Mouse (Mus musculus): ENCODE data around the gene Kcnt2.

- no peak for TF ChIP-seq CTCF (IDR thresholded peaks at IDR 0.05; ENCODE audit: borderline replicate concordance, extremely low read depth, insufficient read depth, insufficient read length)
- TF ChIP-seq POLR2A (IDR thresholded peaks at IDR 0.05; ENCODE audit: borderline replicate concordance, extremely low read depth, insufficient read depth, insufficient read length, poor library complexity, severe bottlenecking): no peak
Observed at GRCm38 (mm10) chr1:140624918-140625317, 379.0 kb downstream of the Kcnt2 start.

All from brain, embryonic 14.5 days (tissue).